Mouse (Mus musculus) stomach, postnatal 0 days (tissue): Measurements from ENCODE around the gene Cacnb1. TPM values are rescaled to one million over a fixed set of nuclear protein-coding genes. Genes with fewer than 3 reads are reported as not detected.

ENCODE experiments used
- ATAC-seq: fragments of 200-750 bp; cut with Nextera tagmentation; 2 replicates; pipeline ENCODE4 v1.8.0; 2017; ENCODE audit not compliant: low FRiP score, low TSS enrichment
- DNase-seq: peaks from one replicate; pipeline ENCODE4 v3.0.0-alpha.2; 2016; ENCODE audit warnings: low spot score
- H3K27ac ChIP-seq: fragments of 300-500 bp; sonication (generic); replicated peaks from 2 replicates; pipeline ENCODE4 v1.5.1; 2014; ENCODE audit warnings: mild to moderate bottlenecking, control low read depth
- H3K27me3 ChIP-seq: fragments of 300-500 bp; sonication (generic); 2 replicates; pipeline ENCODE4 v1.6.1; 2014; ENCODE audit warnings: low read length; ENCODE audit not compliant: control insufficient read depth, insufficient read depth
- H3K36me3 ChIP-seq: fragments of 300-500 bp; sonication (generic); 2 replicates; pipeline ENCODE4 v1.6.1; 2014; ENCODE audit warnings: low read length, mixed read lengths; ENCODE audit not compliant: control insufficient read depth, insufficient read depth
- H3K4me1 ChIP-seq: fragments of 300-500 bp; sonication (generic); replicated peaks from 2 replicates; pipeline ENCODE4 v1.6.1; 2014; ENCODE audit warnings: antibody characterized with exemption; ENCODE audit not compliant: control insufficient read depth, insufficient read depth
- H3K4me2 ChIP-seq: fragments of 300-500 bp; sonication (generic); replicated peaks from 2 replicates; pipeline ENCODE4 v1.6.1; 2014; ENCODE audit warnings: low read depth, mild to moderate bottlenecking, control low read depth, moderate library complexity
- H3K4me3 ChIP-seq: fragments of 300-500 bp; sonication (generic); 2 replicates; pipeline ENCODE4 v1.5.1; 2014; ENCODE audit warnings: low read depth, low read length, control low read depth
- H3K9ac ChIP-seq: fragments of 300-500 bp; sonication (generic); 2 replicates; pipeline ENCODE4 v1.6.1; 2014; ENCODE audit warnings: mild to moderate bottlenecking, low read length, control low read depth, mixed read lengths
- H3K9me3 ChIP-seq: fragments of 300-500 bp; sonication (generic); 2 replicates; pipeline ENCODE4 v1.6.1; 2016; ENCODE audit warnings: low read length; ENCODE audit not compliant: control insufficient read depth
- CTCF ChIP-seq: IDR thresholded peaks from 2 replicates; pipeline ENCODE4 v1.5.1; 2016; ENCODE audit warnings: antibody characterized with exemption, low read depth, mild to moderate bottlenecking, moderate library complexity
- EP300 ChIP-seq: optimal IDR thresholded peaks from 2 replicates; pipeline ENCODE3; 2016; ENCODE audit warnings: antibody characterized with exemption
- WGBS: fragments of 180-500 bp; shearing (Covaris S2); extraction: QIAGEN DNeasy Blood & Tissue Kit; methylation state at CpG from one replicate; pipeline ENCODE4 v1.1.7; 2014; 5-methylcytosine and 5-hydroxymethylcytosine counted together
- polyA plus RNA-seq: library from polyadenylated mRNA; unstranded; fragments of >200 nt; fragmentation: Nextera tagmentation; extraction: Ambion mirVana; gene quantifications from 2 replicates; pipeline ENCODE4 v1.2.1, GENCODE M21; 2015

Gene Cacnb1
- polyA plus RNA-seq, 1 experiment from 2014 or later = 4.2 TPM

DNA sequence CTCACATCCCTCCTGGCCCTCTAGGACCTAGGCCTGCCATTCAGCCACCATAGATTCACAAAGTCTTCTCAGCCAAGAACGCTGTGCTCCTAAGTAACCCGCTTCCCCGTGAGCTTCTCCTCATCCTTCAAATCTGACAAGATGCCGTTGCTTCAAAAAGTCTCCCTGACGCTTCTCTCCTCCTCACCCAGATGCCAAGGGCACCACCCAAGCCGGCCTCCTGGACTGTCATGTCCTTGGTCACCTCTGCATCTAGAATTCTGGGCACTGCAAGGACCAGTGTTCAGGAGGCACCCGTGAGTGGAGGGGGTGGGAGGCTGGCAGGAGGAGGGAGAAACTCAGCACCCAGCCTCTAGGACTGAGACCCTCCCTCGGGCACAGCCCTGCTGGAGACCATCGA, 40.1 kb downstream of the Cacnb1 start:
- H3K9me3 ChIP-seq = no peaks in the 10 kb centered on the region
- ATAC-seq (no peak), DNase-seq (no peak)
- H3K4me3 ChIP-seq = no peak overlapping the region
- TF ChIP-seq CTCF = no peak
- no peak for TF ChIP-seq EP300
- no peak overlapping the region for H3K27ac ChIP-seq
- no peak overlapping the region for H3K4me2 ChIP-seq
- H3K9ac ChIP-seq = no peak overlapping the region
- H3K36me3 ChIP-seq = no peaks in the 10 kb centered on the region
- 76% methylated on average over 9 of the region's 9 CpGs for WGBS
- no peaks in the 10 kb centered on the region for H3K27me3 ChIP-seq
- no peaks in the 10 kb centered on the region for H3K4me1 ChIP-seq

DNA sequence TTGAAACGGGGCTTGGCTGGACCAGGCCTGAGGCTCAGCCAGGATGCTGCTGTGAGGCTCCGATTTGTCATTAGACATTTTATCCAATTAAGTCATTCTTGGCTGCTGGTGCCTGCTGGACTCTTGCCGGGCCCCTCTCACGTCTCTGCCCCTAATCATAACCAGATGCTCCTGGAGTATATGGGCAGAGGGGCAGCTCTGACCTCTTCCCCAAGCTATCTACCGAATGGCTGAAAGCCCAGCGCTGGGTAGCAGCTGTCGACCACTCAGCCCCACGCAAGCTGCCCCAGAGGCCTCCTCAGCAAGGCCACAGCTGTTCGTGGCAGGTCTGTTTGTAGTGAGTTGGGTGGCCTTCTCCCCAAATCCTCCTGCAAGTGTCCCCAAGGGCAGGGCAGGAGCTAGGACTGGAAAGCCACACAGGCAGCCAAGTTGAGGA, 42.3 kb downstream of the Cacnb1 start:
- no peaks in the 10 kb centered on the region for H3K9me3 ChIP-seq
- 50% methylated on average over 9 of the region's 9 CpGs for WGBS
- ATAC-seq (no peak; the same call in 1 of the 2 replicates), DNase-seq (no peak)
- H3K9ac ChIP-seq = no peak overlapping the region
- H3K27ac ChIP-seq = no peak overlapping the region
- no peaks in the 10 kb centered on the region for H3K27me3 ChIP-seq
- no peak for TF ChIP-seq EP300
- TF ChIP-seq CTCF = no peak
- H3K4me3 ChIP-seq = no peak overlapping the region
- H3K4me1 ChIP-seq = no peaks in the 10 kb centered on the region
- H3K4me2 ChIP-seq = no peak overlapping the region
- no peaks in the 10 kb centered on the region for H3K36me3 ChIP-seq

DNA sequence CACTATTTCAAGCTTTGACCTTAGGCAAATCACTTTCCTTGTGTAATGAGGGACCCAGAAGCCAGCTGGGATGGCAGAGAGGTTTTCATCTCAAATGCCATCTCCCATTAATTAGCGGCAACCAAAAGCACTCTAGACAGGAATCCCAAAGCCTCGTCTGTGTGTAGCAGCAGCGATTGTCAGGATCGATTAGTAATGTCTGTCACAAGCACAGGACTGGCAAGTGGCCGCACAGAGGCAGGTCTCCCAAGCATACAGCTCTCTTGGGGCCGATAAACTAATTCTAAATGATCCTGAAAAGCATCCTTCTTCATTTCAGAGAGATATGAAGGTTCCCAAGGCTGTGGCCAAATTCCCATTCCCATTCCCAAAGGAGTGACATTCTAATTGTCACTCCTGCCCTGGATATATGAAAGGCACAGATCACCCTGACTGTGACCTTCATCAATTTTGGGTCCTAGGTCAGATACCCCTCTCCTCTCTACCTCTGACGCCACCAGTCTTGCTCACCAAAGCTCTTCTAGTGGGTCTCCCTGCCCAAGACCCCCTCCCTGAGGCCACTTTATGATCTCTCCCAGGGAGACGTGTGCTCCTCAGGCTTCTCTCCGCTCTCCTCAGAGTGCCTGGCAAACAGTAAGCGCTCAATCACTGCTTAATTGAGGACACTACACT, 42.9 kb downstream of the Cacnb1 start:
- H3K4me1 ChIP-seq = no peaks in the 10 kb centered on the region
- H3K27ac ChIP-seq = no peak overlapping the region
- no peaks in the 10 kb centered on the region for H3K9me3 ChIP-seq
- 59% methylated on average over 10 of the region's 10 CpGs for WGBS
- no peak overlapping the region for H3K4me3 ChIP-seq
- ATAC-seq = no peak; the same call in 1 of the 2 replicates
- no peak overlapping the region for H3K9ac ChIP-seq
- no peak for DNase-seq
- TF ChIP-seq CTCF (no peak), EP300 (no peak)
- no peaks in the 10 kb centered on the region for H3K27me3 ChIP-seq
- no peaks in the 10 kb centered on the region for H3K36me3 ChIP-seq
- H3K4me2 ChIP-seq = no peak overlapping the region

DNA sequence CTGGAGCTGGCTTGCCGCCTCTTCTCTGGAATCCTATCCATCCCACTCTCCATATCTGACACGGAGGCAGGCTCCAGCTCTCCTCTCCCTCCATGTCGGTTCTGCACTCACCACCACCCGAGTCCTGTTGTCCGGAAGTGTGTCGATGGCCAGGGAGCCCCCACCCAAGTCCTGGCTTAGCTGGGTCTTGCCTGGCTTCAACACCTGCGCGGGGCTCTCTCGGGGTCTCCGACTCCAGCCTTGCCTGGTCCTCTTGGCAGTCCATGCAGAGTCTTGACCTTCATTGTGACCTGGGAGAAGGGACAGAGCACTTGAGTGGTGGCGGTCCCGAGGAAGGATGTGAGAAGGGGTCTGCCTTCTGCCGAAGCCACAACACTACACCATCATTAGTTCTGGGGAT, 44.4 kb downstream of the Cacnb1 start:
- Histone ChIP-seq H3K27me3 (no peaks in the 10 kb centered on the region), H3K4me1 (no peaks in the 10 kb centered on the region), H3K4me3 (no peak overlapping the region), H3K36me3 (no peaks in the 10 kb centered on the region), H3K27ac (no peak overlapping the region), H3K9ac (no peak overlapping the region), H3K4me2 (no peak overlapping the region), H3K9me3 (no peaks in the 10 kb centered on the region)
- no peak for ATAC-seq
- TF ChIP-seq EP300 (no peak), CTCF (no peak)
- WGBS = 84% methylated on average over 13 of the region's 13 CpGs
- DNase-seq = no peak

DNA sequence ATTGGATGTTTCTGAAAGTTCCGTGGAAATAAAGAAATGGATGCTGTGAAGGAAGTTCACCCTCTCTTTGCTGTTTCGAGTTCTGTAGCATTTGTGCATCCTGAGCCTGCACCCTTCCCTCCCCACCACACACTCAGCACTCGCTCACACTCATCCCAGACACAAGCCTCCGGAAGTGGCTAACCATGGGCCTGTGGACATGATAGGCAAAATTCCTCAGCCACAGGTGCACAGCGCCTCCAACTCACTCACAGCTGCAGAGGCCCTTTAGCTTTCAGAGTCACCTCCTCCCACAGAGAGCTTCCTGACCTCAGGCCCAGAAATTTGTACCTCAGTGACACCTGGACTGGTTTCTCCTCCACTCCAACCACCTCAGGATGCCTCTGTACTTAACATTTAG, 45.0 kb downstream of the Cacnb1 start:
- DNase-seq = no peak
- no peak for ATAC-seq
- Histone ChIP-seq H3K4me2 (no peak overlapping the region), H3K27ac (no peak overlapping the region), H3K9ac (no peak overlapping the region), H3K27me3 (no peaks in the 10 kb centered on the region), H3K4me3 (no peak overlapping the region), H3K9me3 (no peaks in the 10 kb centered on the region), H3K4me1 (no peaks in the 10 kb centered on the region), H3K36me3 (no peaks in the 10 kb centered on the region)
- TF ChIP-seq EP300 = no peak
- TF ChIP-seq CTCF = no peak
- 78% methylated on average over 5 of the region's 5 CpGs for WGBS

DNA sequence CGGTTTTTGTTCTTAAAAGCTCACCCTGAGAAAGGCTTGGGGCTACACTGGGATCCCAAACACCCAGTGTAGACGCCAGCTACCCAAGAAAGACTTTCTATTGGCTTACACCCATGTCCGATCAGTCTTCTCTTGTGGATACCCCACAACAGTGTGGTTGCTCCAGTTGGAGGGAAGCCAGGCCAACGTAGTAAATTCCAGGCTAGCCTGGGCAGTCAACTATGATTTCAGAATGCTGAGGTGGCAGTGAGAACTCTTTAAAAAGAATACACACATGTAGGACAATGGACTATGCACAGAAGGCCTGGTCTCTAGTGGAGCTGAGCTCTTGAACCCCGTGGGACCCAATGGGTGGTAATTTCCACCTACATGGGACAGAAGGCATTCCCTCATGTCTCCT, 48.1 kb downstream of the Cacnb1 start:
- ATAC-seq (no peak), DNase-seq (no peak)
- Histone ChIP-seq H3K4me1 (no peaks in the 10 kb centered on the region), H3K9ac (no peak overlapping the region), H3K27me3 (no peaks in the 10 kb centered on the region), H3K4me3 (no peak overlapping the region), H3K27ac (no peak overlapping the region), H3K36me3 (no peaks in the 10 kb centered on the region), H3K9me3 (no peaks in the 10 kb centered on the region), H3K4me2 (no peak overlapping the region)
- WGBS = 83% methylated on average over 5 of the region's 5 CpGs
- no peak for TF ChIP-seq CTCF
- no peak for TF ChIP-seq EP300
